Mouse (Mus musculus): ENCODE measurements around the gene Pak7. TPM values are rescaled to one million over a fixed set of nuclear protein-coding genes. Genes with fewer than 3 reads are reported as not detected.

Pak7 gene
- 0.51 TPM in 1 of 2 replicates, not detected in the other for polyA plus RNA-seq (2012; ENCODE audit: insufficient read depth, insufficient read length, missing spikeins)

DNA sequence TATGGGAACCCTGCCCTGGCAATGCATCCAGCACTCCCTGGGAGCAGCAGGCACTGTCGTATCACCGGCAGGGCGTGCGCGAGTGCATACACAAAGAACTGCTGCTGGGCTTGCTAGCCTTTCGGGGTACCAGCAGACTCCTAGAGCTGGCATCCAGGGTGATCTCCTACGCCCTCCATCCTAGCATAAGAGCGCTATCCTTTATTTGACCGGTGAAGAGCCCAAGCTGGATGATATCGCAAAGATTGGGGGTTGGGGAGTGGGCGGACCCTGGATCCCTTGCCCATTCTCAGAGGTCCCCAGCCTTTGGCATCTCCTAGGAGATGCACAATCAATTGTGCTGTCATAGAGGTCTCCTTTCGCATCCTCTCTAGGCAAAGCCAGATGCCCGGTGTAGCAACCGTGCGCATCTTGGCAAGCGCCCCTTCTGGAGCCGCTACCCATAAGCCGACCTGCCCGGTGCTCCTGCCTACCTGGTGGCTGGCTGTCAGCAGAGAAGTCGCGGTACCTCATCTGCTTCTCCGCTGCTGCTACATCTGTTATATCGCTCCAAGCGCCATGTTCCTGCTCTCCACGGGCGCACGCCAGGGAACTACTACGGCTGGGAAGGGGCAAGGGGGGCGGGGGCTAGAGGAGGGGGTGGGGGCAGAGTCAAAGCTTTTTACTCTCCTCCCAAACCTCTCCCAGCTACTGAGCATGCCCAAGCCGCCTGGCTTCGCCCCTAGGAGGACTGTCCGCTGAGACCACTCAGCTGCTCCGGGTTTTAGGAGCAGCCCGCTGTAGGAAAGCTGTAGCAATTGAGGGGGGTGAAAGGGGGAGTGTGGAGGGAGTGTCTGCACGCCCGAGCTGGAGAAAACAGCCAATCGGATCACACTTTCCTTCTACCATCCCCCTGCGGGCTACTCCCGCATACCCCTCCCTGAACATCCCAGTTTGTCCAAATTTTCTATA, at the start of gene Pak7:
Gene Pak7, minus strand, starts transcription at position 787 of the 951 bp plus-strand sequence.
- H3K4me3 ChIP-seq (ENCODE audit: insufficient read depth, low read length): no peak within 1 kb of the TSS
- H3K4me1 ChIP-seq (ENCODE audit: control insufficient read depth, insufficient read depth, low read length): no peaks in the 10 kb centered on the region
- H3K27ac ChIP-seq (ENCODE audit: insufficient read depth, low read depth, low read length): no peak within 1 kb of the TSS
- no peak for TF ChIP-seq POLR2A (IDR thresholded peaks at IDR 0.05; ENCODE audit: borderline replicate concordance, low read depth, low read length)
- no peak for TF ChIP-seq CTCF (IDR thresholded peaks at IDR 0.05; ENCODE audit: low read depth, low read length)

DNA sequence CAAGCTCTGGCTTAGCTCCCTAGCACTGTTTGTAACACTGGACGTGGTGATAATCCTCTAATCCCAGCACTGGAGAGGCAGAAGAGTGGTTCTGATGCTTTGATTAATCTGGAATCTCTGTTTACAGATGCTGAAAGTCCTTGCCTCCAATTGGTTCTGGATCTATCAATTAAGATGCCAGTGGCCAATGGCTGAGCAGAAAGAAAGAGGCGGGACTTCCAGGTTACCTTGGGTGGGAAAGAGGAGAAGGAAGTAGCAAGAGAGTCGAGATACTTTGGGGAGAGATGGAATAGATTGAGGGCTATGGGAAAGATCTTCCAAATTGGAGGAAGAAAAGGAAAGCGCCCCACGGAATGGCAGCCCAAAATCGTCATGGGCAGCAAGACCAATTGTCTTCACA, 37.8 kb upstream of the Pak7 start:
- no peak overlapping the region for H3K4me3 ChIP-seq (ENCODE audit: insufficient read depth, low read length)
- H3K27ac ChIP-seq (ENCODE audit: insufficient read depth, low read depth, low read length): no peak overlapping the region
- TF ChIP-seq CTCF (IDR thresholded peaks at IDR 0.05; ENCODE audit: low read depth, low read length) (no peak), POLR2A (IDR thresholded peaks at IDR 0.05; ENCODE audit: borderline replicate concordance, low read depth, low read length) (no peak)
- no peaks in the 10 kb centered on the region for H3K4me1 ChIP-seq (ENCODE audit: control insufficient read depth, insufficient read depth, low read length)

DNA sequence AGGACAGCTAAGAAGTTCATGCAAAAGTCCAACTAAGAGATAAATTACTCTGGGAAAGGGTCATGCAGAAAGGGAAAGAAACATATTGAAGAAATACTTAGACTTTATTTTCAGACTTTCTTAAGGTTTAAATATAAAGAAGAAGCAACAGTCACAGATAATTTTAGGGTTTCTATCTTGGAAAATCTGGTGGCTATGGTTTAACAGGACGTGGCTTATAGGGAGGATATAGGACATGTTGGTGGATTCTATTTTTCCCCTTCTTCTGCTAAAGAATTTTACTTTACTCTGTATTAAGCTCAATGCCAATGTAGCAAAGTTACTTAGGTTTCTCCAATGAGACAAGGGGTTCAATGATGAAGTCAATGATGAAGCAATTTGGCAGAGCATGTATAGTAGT, 31.8 kb upstream of the Pak7 start:
- no peak overlapping the region for H3K27ac ChIP-seq (ENCODE audit: insufficient read depth, low read depth, low read length)
- H3K4me3 ChIP-seq (ENCODE audit: insufficient read depth, low read length): no peak overlapping the region
- TF ChIP-seq CTCF (IDR thresholded peaks at IDR 0.05; ENCODE audit: low read depth, low read length) (no peak), POLR2A (IDR thresholded peaks at IDR 0.05; ENCODE audit: borderline replicate concordance, low read depth, low read length) (no peak)
- no peaks in the 10 kb centered on the region for H3K4me1 ChIP-seq (ENCODE audit: control insufficient read depth, insufficient read depth, low read length)

- H3K27ac ChIP-seq (ENCODE audit: insufficient read depth, low read depth, low read length): no peak overlapping the region
- no peak overlapping the region for H3K4me3 ChIP-seq (ENCODE audit: insufficient read depth, low read length)
- TF ChIP-seq POLR2A (IDR thresholded peaks at IDR 0.05; ENCODE audit: borderline replicate concordance, low read depth, low read length) (no peak), CTCF (IDR thresholded peaks at IDR 0.05; ENCODE audit: low read depth, low read length) (no peak)
- no peaks in the 10 kb centered on the region for H3K4me1 ChIP-seq (ENCODE audit: control insufficient read depth, insufficient read depth, low read length)
These were observed 28.6 kb upstream of the Pak7 start for GRCm38 (mm10) chr2:136416381-136416780.

GRCm38 (mm10) chr2:136402587-136402986, 14.8 kb upstream of the Pak7 start:
- Histone ChIP-seq H3K27ac (ENCODE audit: insufficient read depth, low read depth, low read length) (no peak overlapping the region), H3K4me1 (ENCODE audit: control insufficient read depth, insufficient read depth, low read length) (no peaks in the 10 kb centered on the region), H3K4me3 (ENCODE audit: insufficient read depth, low read length) (no peak overlapping the region)
- TF ChIP-seq CTCF (IDR thresholded peaks at IDR 0.05; ENCODE audit: low read depth, low read length) (no peak), POLR2A (IDR thresholded peaks at IDR 0.05; ENCODE audit: borderline replicate concordance, low read depth, low read length) (no peak)

DNA sequence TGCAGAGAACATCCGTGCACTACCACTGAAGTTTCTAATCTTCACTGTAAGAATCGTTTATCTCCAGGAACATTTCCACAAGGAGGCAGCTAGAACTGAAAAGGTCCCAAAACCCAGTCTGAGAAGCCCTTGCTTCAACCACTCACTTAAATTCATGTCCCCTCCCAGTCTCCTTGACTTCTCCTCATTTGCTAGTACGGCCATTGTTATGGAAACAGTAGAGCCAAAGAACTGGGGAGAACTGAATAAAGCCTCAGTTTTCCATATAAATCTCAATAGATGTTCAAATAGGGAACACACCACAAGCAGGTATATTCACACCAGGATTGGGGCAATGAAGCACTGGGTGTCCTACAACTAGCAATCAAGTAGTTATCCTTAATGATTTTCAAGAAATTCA, 12.4 kb downstream of the Pak7 start:
- no peak for TF ChIP-seq CTCF (IDR thresholded peaks at IDR 0.05; ENCODE audit: low read depth, low read length)
- no peak for TF ChIP-seq POLR2A (IDR thresholded peaks at IDR 0.05; ENCODE audit: borderline replicate concordance, low read depth, low read length)
- no peak overlapping the region for H3K27ac ChIP-seq (ENCODE audit: insufficient read depth, low read depth, low read length)
- H3K4me1 ChIP-seq (ENCODE audit: control insufficient read depth, insufficient read depth, low read length): no peaks in the 10 kb centered on the region
- H3K4me3 ChIP-seq (ENCODE audit: insufficient read depth, low read length): no peak overlapping the region

DNA sequence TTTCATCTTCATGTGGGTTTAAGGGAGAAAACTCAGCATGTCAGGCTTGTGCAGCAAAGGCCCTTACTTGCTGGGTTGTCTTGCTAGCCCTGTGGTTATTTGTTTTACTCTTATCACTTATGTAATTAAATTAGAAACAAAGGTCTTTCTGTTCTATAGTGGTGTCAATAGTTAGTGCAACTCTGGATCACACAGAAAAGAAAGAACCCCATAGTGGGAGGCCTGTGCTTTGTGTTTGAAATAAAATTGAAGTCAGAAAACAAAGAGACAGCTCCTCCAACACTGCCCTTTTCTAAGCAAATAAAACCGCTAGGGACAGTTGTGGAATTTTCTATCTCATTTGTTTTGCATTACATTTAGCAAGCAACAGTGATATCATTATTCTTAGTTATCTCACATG, 15.4 kb downstream of the Pak7 start:
- Histone ChIP-seq H3K4me1 (ENCODE audit: control insufficient read depth, insufficient read depth, low read length) (no peaks in the 10 kb centered on the region), H3K27ac (ENCODE audit: insufficient read depth, low read depth, low read length) (no peak overlapping the region), H3K4me3 (ENCODE audit: insufficient read depth, low read length) (no peak overlapping the region)
- TF ChIP-seq POLR2A (IDR thresholded peaks at IDR 0.05; ENCODE audit: borderline replicate concordance, low read depth, low read length) (no peak), CTCF (IDR thresholded peaks at IDR 0.05; ENCODE audit: low read depth, low read length) (no peak)

- H3K4me3 ChIP-seq (ENCODE audit: insufficient read depth, low read length): no peak overlapping the region
- TF ChIP-seq CTCF (IDR thresholded peaks at IDR 0.05; ENCODE audit: low read depth, low read length) (no peak), POLR2A (IDR thresholded peaks at IDR 0.05; ENCODE audit: borderline replicate concordance, low read depth, low read length) (no peak)
- no peaks in the 10 kb centered on the region for H3K4me1 ChIP-seq (ENCODE audit: control insufficient read depth, insufficient read depth, low read length)
- H3K27ac ChIP-seq (ENCODE audit: insufficient read depth, low read depth, low read length): no peak overlapping the region
These were observed 36.2 kb downstream of the Pak7 start for GRCm38 (mm10) chr2:136351393-136352096.

DNA sequence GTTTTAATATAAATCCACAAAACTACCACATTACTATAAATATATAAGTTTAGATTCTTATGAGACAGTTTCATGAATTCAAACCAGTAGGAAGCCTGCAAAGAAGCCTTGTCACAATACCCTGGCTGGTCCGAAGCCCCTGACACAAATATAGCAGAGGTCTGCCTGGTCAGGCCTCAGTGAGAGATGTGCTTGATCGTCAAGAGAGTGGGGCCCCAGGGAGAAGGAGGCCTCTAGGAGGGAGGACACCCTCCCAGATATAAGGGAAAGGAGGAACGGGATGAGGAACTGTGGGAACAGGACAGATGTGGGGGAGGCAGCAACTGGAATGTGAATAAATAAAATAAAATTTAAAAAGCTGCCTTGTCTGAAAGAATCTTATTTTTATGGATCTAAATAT, 37.3 kb downstream of the Pak7 start:
- no peak for TF ChIP-seq POLR2A (IDR thresholded peaks at IDR 0.05; ENCODE audit: borderline replicate concordance, low read depth, low read length)
- TF ChIP-seq CTCF (IDR thresholded peaks at IDR 0.05; ENCODE audit: low read depth, low read length): no peak
- Histone ChIP-seq H3K4me3 (ENCODE audit: insufficient read depth, low read length) (no peak overlapping the region), H3K27ac (ENCODE audit: insufficient read depth, low read depth, low read length) (no peak overlapping the region), H3K4me1 (ENCODE audit: control insufficient read depth, insufficient read depth, low read length) (no peaks in the 10 kb centered on the region)

All from bone marrow macrophage, adult 2 months (primary cell).